Mouse (Mus musculus) spleen, postnatal 10 days (tissue): ENCODE measurements around the gene Ppdpf.
A peak's percentile ranks its signal among the peaks of the same experiment; 100 is the strongest.
"Not testable (repeated sequence)": the region's sequence is repeated elsewhere in the genome, so short reads cannot be mapped to it uniquely, and the experiment has no call there.

Experiments
- DNase-seq, 2 experiments: peaks; one replicate each; pipeline ENCODE4 v3.0.0; 2021 to 2022; ENCODE audit warnings: low spot score in 2 of 2

The Ppdpf gene

DNA sequence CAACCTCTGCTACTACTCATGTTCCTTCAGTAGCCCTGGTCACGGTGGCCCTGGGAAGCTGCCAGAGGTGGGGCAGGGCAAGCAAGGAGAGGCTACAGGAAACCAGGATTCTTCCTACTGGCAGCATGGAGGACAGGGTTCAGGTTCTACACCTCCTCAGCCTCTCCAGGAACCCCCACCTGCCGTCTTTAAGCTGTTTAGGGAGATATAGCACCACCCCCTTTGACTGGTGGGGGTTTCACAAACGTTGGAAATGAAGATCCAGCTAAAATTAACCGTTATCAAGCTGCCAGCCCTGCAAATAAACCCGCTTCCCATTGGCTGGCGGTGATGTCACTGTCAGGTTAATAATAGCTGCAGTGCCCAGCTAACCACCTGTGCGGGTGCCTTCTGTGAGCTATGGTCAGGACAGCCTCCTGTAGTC, 27.9 kb upstream of the Ppdpf start:
- no peak for DNase-seq

DNA sequence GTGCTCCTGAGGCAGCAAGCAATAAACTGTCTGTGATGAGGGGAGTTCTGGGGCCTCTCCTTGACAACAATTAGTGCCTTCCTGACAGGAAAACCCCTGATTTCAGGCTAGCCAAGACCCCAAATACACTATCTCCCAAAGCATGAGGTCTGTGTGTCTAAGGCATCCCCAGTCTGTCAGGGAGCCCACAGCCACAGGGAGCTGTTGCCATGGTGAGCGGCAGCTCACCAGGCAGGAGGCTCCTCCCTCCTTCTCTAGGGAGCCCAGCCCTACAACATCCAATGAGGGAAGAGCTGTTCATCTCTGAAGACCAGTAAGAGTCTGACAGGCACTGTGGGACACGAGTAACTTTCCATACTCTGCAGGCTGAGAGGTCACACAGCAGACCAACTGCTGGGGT, 27.3 kb upstream of the Ppdpf start:
- no peak for DNase-seq

DNA sequence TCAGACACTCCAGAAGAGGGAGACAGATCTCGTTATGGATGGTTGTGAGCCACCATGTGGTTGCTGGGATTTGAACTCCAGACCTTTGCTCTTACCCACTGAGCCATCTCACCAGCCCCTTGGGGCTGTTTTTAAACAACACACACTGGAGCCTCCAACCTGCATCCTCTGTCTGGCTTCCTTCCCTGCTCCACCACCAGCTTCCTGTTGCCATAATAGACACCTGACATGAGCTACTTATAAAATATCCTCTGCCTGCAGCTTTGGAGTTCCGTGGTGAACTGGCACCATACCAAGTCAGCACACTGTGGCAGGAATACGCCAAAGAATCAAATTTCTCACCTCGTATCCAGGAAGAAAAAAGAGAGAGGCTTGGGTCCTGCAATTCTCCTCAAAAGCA, 26.2 kb upstream of the Ppdpf start:
- no peak for DNase-seq

DNA sequence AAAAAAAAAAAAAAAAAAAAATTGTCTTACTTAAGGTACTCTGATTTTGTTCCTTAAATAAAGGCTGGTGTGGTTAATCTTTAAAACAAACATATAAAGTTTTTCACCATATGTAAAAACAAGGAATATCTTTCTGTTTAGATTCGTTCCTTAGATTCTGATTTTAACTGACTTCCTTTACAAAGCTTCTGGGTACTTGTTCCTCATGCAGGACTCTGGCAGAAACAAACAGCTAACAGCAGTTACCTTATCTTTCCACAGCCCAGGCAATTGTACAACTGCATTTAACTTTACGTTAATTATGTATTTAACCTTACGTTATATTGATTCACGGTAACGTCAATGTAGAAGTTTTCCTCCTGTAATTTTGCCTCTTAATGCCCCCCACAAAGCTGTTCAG, 20.6 kb upstream of the Ppdpf start:
- DNase-seq = no peak

DNA sequence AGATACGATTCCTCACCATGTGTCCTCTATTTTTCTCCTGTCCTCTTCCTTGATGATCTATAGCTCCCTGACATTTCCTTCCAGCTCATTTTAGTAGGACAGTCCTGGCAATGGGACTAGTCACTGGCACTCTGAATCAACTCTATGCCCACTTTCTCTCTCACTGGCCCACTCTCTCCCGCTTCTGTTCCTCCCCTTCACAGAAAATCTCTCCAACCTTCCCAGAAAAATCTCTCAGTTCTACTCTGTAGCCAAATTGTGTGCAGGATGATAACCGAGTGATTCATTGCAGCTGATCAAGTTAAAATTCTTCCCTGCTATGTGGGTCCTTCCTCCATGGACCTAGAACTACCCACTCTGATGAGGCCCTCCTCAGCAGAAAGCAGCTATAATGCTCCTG, 12.4 kb upstream of the Ppdpf start:
- DNase-seq = no peak

DNA sequence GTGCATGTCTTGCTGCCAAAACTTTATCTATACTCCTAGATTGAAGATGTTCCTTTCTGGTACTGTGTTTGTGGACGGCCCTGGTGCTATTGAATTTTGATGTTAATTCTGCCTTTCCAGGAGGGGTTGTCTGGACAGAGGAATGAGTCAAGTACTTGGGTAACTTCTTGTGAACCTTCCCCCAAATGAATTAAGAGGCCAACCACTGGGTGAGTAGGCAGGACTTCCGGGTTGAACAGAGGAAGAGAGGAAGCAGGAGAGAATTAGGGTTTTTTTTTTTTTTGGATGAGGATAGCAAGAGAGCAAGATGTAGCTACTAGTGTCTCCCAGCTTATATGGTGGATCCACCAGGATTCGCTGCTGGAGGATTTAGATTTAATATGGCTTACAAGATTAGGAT, 9.0 kb upstream of the Ppdpf start:
- no peak for DNase-seq

DNA sequence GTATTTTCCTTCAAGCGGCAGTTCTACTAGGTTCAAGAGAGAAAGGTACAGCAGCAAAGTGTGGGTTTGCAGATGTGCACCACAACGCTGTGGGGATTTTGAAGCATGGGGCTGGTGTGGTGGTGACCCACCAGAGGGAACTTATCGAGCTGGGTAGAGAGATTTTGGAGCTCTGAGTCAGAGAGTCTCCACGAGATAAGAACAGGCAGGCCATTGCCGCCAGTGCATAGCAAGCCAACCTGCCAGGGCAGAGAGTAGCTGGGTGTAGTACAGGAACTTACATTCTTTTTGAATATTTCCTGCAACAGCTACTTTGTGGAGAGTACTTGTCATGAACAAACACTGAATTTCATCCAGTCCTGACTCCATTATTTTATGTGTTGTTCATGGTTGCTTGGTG, 8.6 kb upstream of the Ppdpf start:
- DNase-seq = no peak

DNA sequence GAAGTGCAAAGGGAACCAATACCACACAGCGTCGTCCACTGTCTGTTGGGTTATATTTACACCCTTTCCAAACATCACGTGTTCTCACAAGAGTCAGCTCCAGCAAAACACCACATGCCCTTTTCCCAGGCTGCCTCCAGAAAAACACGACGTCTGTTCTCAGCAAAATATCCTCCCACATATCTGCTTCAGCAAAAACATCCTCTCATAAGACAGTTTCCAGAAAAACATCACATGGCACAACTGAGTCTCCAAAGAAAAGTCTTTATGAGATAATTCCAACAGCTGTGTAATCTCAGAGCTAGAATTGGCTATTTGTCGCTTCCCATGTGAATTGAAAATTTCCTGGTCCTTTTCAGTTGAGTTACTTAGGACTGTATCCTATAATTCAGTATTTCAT, 6.1 kb upstream of the Ppdpf start:
- no peak for DNase-seq

DNA sequence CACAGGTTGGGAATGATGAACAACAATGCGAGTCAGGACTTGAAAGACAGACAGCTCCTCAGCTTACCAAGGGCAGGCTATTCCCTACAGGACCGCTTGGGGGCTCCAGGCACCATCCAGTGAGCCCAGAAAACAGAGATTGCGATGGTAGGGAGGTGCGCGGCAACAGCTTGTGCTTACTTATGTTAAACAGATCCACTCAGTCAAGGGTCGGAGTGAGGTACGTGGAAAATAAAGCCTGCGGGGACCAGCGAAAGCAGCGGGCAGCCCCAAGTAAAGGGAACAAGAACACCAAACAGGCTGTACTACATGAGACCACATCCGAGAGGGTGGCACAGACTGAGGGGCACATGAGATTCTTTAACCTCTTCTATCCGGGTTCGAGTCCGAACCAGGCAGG, 412 bp upstream of the Ppdpf start:
- DNase-seq = peak; percentile 70 to 88

DNA sequence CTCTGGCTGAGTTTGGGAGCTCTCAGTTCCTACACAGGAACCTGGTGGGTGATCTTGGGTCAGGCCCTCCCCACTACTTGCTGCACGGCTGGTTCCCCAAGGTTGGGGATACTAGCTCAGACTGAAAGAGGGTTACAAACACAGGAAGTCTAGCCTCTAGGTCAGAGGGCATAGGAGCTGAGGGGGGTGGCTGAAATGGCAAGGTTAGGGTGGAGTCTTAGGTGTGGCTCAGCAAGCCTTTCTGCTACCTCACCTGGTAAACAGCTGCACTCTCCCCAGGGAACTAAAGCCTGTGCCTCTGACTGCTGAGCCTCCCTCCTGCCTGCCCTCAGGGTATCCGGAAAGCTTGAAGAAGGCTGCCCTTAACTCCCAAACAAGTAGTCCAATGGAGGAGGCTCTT, 1.6 kb downstream of the Ppdpf start:
- peak in 1 of 2 experiments; percentile 51 for DNase-seq

DNA sequence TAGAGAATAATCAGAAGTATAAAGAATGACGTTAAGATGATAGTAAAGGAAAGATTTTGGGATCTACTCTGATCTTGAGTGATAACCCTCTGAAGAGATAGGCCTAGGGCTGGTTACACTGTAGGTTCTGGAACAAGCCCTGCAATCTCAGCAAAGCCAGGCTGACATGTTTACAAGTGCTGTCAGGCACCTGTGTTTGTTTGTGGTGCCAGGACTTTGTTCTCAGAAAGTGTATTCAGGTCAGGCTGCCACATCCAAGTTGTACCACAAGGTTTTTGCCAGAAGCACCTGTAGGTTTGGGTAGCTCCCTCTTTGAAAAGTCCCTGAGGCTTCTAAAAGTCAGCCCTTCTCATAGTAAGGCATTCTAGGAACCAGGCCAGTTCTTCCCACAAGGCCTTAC, 2.3 kb downstream of the Ppdpf start:
- no peak for DNase-seq

DNA sequence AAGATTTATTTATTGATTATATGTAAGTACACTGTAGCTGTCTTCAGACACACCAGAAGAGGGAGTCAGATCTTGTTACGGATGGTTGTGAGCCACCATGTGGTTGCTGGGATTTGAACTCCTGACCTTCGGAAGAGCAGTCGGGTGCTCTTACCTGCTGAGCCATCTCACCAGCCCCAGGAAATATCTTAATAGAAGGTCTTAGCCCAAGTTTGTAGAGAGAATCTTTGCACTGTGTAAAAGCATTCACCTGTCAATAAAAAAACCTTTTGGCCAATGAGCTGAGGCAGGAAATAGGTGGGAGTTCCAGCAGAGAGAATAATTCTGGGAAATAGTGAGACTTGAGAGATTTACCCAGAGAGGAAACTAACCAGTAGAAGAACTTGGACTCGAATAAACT, 4.3 kb downstream of the Ppdpf start:
- DNase-seq = not testable (repeated sequence)

DNA sequence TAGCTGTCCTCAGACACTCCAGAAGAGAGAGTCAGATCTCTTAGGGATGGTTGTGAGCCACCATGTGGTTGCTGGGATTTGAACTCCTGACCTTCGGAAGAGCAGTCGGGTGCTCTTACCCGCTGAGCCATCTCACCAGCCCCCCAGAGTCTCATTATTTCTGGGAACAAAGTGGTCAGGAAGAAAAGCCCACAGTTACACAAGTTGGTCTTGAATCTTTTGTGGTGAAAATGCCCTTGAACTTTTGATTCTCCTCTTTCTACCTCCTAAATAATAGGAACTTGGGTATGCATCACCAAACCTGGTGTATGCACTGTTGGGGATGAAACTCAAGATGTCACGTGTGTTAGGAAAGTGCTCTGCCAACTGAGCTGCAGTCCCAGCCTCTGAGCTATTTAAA, 4.9 kb downstream of the Ppdpf start:
- DNase-seq = no peak

DNA sequence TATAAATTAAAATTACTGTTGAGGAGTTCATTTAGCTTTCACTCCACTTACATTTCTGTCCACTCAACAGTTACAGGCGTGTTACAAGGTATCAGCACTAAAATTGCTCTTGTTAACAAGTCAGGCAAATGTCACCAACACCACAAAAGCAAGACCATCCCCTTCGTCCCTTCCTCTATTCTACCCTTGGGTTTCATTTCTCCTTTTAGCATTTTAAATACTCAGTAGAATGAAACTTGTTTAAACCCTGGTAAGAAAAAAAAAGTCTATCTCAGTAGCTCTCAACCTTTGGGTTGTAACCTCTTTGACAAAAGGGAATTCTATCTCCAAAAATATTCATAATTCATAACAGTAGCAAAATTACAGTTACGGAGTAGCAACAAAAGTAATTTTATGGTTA, 6.0 kb downstream of the Ppdpf start:
- DNase-seq = no peak

DNA sequence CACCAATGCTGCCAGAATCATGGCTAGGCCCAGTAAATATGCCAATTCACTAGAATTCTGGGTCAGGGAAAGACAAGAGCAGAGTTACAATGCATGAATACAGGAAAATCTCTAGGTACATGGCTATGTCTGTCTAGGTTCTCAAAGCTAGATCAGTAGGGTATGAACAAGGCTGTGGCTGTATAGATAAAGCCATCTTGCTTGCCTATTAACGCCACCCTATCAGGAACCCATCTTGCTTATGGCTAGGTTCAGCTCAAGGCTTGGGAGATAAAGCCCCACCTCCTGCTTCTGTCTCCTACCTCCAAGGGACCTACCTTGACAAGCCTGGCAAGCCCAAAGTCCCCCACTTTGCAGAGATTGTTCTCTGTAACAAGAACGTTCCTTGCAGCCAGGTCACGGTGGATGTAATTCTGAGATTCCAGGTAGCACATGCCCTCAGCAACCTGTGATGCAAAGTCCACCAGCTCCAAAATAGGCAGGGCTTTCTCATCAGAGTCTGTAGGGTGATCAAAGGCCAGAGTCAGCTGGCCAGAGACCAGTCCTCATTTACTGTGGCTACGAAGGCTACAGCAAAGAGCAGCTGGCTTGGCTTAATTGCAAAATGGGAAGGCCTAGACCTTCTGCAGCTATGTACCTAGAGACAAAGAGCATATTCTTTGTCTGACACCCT, 9.7 kb downstream of the Ppdpf start:
- DNase-seq = no peak

DNA sequence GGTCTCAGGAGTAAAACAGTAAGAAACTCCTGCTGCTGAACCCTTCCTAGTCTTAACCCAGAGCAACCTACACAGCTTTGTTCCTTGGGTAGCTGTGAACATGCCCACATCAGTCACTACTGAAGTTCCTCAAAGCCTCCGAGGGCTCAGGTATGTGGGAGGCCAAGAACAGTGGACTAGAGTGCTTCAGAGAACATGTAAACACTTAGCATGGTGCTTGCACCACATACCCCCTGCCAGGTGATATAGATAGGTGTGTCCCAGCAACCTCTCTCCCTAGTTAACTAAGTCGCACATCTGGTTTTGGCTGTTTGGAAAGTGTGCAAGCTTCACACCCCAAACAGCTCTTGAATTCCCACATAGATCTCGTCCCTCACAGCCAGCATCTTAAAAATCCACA, 14.6 kb downstream of the Ppdpf start:
- DNase-seq = no peak

DNA sequence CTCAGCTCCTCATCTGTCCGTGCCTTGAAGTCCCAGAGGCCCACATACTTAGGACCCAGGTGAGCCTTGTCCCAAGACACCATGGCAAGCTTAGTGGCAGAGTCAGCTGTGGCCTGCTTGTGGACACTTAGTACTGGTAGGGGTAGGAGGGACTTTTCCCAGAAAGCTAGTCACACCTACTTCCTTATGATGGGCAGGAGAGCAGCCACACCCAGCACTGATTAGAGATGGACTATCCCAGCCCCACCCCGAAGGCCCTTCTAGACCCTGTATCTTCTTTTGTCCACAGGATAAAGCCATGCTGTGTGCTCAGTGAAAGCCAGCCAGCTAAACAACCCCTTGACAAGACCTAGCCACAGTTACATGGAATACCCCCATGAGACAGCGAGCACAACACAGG, 15.4 kb downstream of the Ppdpf start, which contains the start of gene Ptk6:
TSS of gene Ptk6 (minus strand) at position 368 of the 400 bp plus-strand sequence.
- no peak for DNase-seq

DNA sequence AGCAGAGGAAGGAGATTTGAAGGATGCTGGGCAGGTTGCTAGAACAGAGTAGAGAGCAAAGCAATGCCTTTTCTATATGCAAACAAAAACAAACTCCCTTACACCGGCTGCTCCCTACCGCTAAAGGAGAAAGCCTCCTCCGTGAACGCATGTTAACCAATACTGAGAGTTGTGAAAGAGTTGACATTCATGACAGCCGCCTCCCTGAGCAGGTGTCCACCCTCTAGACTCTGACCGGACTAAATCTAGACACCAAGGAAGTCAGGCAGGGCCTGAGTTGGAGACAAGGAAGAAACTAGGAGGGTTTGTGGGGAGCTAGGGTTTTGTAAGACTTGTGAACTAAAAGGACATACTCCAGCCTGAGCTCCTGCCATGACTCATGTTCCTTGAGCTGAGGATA, 15.8 kb downstream of the Ppdpf start:
- DNase-seq = no peak

DNA sequence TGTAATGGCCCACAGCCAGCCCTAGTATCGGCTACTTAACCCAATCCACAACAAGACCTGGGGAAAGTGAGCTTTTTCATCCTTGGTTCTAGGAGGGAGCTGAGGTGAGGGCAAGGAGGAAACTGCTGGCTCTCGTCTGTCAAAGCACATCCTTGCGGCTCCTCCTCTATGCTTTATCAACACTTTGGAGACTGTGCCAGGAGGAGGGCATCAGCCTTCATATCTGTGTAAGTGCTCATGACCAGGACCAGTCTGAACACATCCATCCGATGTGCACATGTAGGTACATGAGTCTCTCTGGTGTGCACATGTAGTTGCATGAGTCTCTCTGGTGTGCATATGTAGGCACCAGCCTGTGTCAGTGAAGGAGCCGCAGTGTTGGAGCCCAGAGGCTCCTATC, 18.6 kb downstream of the Ppdpf start:
- DNase-seq = no peak

DNA sequence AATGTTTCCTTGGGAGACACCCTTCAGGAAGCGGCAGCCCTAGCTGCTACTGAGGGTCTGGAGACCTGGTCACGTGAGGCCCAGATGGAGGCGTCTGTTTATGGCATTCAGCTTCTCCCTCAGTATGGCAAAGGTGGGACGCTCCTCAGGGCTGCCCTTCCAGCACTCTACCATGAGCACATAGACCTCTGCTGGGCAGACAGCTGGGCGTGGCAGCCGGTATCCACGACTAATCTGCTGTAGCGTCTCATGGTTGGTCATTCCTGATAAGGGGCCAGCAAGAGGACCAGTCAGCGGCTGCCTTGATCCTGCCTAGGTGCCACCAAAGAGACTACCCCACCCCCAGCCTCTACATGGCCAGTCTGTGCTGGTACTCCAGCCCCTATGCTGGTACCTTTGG, 19.1 kb downstream of the Ppdpf start:
- peak in 1 of 2 experiments; percentile 42 for DNase-seq

DNA sequence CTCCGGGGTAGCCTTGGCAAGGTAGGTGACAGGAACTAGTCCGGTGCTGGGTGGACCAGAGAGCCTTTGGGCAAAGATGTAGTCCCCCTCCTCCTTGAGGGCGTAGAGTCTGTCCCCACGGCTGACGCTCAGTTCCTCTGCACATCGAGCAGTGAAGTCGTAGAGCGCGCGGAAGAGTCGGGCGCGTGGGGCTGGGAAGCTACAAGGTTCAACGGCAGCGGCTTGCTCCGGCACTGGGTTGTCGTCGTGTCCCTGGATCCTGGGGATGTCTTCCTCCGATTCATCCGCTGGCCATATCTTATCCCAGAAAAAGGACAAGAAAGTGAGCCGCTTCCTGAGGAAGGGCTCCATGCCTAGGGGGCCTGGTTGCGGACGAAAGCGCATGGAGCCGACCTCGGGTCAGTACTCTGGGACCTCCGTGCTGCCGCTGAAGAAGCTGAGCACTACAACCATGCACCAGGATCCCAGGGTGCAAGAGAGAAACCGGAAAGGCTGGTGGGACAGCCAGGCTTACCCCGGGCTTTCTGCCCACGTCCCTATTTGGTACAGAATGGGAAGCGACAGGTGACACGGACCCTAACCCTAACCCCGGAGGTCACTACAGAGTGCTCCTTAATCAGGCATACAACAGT, 25.5 kb downstream of the Ppdpf start:
- DNase-seq = no peak

DNA sequence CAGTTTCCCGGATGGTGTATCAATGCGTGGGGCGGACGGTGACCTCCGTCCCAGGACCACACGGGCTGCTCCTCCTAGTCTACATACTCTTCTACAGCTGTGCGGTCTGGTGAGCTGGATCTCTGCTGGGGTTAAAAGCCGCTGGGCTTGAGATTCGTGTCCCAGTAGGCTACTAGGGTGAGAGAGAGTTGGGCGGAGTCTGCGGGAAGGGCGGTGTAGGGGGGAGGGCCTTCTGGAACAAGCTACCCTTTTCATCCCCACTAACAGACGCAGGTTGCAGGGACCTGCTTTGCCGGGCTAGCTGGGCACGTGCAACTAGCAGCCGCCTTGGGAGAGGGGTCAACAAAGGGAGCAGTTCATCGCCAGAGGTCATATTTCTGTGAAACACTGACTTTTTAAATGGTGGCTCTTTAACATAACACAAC, 26.0 kb downstream of the Ppdpf start, which contains the start of gene Srms:
TSS of gene Srms (minus strand) at position 165 of the 425 bp plus-strand sequence.
- peak in 1 of 2 experiments; percentile 53 for DNase-seq

DNA sequence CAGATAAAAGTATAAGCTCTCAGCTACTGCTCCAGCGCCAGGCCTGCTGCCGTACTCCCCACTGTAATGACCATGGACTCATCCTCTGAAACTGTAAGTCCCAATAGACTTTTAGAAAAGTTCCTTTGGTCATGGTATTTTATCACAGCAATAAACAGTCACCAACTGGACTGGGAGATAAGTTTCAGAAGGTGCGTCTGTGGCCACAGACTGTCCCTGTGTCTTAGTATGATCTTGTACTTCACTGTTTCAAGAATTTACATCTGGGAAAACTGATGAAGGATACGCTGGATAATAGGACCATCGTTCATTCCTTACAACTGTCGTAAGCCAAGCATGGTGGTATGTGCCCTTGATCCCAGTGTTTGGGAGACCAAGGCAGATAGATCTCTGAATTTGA, 29.0 kb downstream of the Ppdpf start:
- DNase-seq = no peak
